Mouse (Mus musculus) embryonic fibroblast, embryonic 13.5 days (primary cell): ENCODE results near the gene Mef2c. TPM values are rescaled to one million over a fixed set of nuclear protein-coding genes. Genes with fewer than 3 reads are reported as not detected.

Source experiments
- H3K27ac ChIP-seq: 2 replicates; pipeline ENCODE4 v1.5.1; 2012; ENCODE audit warnings: low read length, control low read depth, inconsistent platforms; ENCODE audit not compliant: insufficient read depth
- H3K4me1 ChIP-seq: 2 replicates; pipeline ENCODE4 v1.6.1; 2011; ENCODE audit warnings: low read length; ENCODE audit not compliant: control insufficient read depth, insufficient read depth
- H3K4me3 ChIP-seq: 2 replicates; pipeline ENCODE4 v1.5.1; 2011; ENCODE audit warnings: mild to moderate bottlenecking, control low read depth, low read length; ENCODE audit not compliant: insufficient read depth
- CTCF ChIP-seq: IDR thresholded peaks from 2 replicates; pipeline ENCODE4 v1.5.1; 2011; ENCODE audit warnings: mild to moderate bottlenecking, control low read depth, low read length, moderate library complexity, borderline replicate concordance; ENCODE audit not compliant: insufficient read depth
- POLR2A ChIP-seq: IDR thresholded peaks from 2 replicates; pipeline ENCODE4 v1.6.1; 2011; ENCODE audit warnings: low read depth, mild to moderate bottlenecking, control low read depth, low read length, moderate library complexity
- polyA plus RNA-seq: library from polyadenylated mRNA; stranded (reverse); fragments of >200 nt; gene quantifications from 2 replicates; pipeline ENCODE4 v1.2.4, GENCODE M21; 2011; ENCODE audit warnings: low read depth; ENCODE audit not compliant: missing spikeins, insufficient read length

Mef2c gene
- polyA plus RNA-seq, 1 experiment, result 25.2 TPM

DNA sequence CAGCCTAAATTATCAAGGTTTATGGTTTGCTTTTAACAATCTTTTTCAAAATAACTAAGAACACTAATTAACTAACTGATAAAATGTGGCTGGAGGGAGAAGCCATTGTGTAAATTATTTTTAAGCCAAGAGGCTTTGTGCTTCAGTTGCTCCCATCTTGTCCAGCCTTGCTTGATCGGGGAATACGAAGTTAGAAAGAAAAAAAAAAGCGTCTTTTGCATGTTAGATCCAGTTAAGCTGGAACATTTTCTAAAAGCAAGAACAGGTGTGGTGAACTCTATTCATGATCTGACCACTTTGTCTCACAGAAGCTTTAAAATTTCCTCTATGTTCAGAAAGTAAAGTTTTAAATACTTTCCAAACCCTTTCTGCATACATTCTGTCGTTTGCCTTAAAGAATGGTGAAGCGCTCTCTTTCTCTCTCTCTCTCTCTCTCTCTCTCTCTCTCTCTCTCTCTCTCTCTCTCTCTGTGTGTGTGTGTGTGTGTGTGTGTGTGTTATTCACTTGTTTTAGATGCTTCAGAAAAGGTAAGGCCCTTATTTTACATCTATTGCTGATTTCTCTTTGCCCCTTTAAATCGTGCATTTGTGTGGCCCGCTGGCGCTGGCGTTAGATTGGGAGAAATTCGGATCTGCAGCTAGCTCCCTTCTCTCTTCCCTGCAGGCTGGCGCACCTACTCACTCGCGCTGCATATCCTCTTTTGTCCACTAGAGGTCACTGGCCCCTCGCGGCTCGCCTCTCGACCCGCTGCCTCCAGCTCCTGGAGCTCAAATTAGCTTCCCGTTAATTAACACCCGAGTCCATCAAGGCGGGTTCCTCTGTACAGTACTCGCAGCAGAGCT, 210.9 kb downstream of the Mef2c start:
- no peak overlapping the region for H3K27ac ChIP-seq
- no peak for TF ChIP-seq POLR2A
- peak; percentile 94 for TF ChIP-seq CTCF
- 0 out of 2 replicates have a peak, but pooled peaks cover 2% of the 10 kb centered on the region for H3K4me1 ChIP-seq
- H3K4me3 ChIP-seq, result no peak overlapping the region

DNA sequence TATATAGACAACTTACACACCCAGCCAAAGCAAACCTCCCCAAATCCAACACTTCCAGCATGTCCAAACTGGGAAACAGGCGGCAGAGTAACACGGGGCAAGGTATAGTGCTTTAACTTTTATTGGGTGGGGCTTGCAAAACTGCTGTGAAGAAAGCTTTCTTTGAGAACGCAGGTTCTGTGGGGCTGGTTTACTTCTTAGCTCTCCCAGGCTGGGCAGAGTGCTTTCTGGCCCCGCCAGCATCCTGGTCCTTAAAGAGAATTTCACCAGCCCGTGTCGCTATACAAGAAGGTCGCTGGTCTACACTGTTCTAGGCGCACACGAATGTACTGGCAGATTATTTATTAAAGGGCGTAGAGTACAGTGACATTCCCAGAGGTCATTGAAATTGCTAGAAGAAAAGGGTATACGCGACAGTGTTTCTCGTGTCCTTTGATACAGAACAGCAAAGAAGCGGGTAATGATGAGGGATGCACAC, 211.5 kb downstream of the Mef2c start:
- Histone ChIP-seq H3K4me3 (no peak overlapping the region), H3K4me1 (0 out of 2 replicates have a peak, but pooled peaks cover 2% of the 10 kb centered on the region), H3K27ac (no peak overlapping the region)
- no peak for TF ChIP-seq POLR2A
- no peak for TF ChIP-seq CTCF

DNA sequence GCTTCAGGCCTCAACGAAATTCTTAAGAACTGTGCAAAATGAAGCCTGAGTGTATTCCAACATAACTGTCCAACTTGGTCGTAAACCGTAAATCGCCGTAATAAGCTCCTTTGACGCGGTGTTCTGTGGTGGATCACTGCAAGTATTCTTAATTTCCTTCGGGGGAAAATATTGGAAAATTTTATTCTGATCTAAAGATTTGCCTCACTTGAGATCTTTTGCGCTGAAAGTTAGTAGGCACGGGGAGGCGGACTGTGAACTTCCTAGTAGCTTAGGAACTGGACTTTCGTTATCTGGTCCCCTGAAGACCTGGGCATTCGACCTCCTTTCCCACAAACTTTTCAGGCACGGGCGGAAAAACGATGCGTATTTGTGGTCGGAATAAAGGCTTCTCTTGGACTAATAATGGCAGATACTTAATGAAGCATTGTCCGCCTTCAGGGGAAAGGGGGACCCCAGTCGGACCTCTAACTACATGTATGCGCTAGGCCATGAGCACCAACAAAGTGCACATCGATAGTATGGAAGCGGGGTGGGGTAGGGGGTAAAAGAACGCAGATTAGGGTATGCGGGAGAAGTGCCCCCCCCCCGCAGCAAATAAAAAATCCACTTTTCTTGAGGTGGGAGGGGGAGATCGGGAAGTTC, 212.3 kb downstream of the Mef2c start:
- no peak overlapping the region for H3K4me3 ChIP-seq
- TF ChIP-seq CTCF (no peak), POLR2A (no peak)
- 0 out of 2 replicates have a peak, but pooled peaks cover 2% of the 10 kb centered on the region for H3K4me1 ChIP-seq
- no peak overlapping the region for H3K27ac ChIP-seq
